In the genomic region with DNA sequence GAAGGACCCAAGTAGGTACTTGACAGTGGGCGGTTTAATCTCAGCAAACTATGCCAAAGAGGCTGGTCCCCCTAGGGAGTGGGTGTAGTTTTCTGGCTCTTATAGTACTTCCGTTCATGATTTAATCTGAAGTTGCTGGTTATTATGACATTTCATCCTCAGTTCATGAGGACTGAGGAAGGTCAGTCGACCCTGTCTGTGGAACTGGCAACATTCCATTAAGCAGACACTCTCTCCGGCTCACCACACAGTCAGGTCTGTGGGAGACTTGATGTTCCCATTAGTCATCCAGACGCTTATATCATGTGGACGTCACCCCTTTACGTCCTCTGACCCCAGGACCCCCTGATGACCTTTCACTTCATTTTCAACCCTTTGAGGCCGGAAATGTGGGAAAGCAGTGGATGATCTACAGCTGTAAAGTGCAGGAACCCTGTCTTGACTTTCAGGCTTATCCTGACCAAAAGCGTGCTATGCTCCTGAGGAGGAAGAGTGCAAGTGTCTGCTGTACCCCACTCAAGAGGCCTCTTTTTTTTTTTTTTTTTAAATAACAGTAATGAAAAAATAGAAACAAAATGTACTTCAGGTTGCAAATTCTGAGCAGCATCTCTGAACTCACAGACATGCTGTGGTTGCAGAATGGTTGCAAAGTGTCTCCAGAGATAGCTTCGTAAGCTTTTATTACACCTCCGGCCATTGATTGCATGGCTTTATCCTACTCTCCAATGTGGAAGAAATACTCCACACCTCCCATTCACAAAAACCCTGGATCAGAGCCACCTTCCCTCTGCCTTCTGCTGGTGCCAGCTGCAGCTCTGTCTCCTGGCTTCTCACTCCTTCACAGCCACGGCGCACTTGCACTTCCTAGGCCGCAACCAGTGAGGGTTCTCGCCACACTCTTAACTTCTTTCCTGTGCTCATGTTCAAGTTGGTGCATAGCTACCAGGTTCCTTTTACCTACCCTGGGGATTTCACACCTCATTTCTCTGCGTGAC, we compare ENCODE assay signal across 10 mouse cellular contexts.
DNase-seq lines count a peak whose midpoint lies in the region; ATAC-seq and TF ChIP-seq lines count a peak whose summit lies in the region.
"Had no signal": no experiment of that assay in that cellular context is flagged by ENCODE, and none has a peak within 500 bp of the region (broad histone marks: within the 10 kb centered on the region; RNA-seq: fewer than 3 reads in every experiment).

No protein-coding gene starts in this region.

- H3K36me3 ChIP-seq in limb, embryonic 12.5 days, result peaks cover 6% of the 10 kb centered on the region; the same call in 1 of the 2 replicates
- peaks cover 17% of the 10 kb centered on the region for H3K36me3 ChIP-seq in limb, embryonic 10.5 days
- no peaks in the 10 kb centered on the region for H3K36me3 ChIP-seq in forebrain, embryonic 13.5 days (ENCODE audit: poor library complexity, severe bottlenecking)
- H3K36me3 ChIP-seq in kidney, adult 2 months (ENCODE audit: control insufficient read depth, insufficient read depth, low read length), result no peaks in the 10 kb centered on the region
- H3K36me3 ChIP-seq: liver, embryonic 13.5 days had no signal

- no peak overlapping the region for H3K27ac ChIP-seq in limb, embryonic 12.5 days
- no peak overlapping the region for H3K27ac ChIP-seq in limb, embryonic 10.5 days
- H3K27ac ChIP-seq in forebrain, embryonic 13.5 days, result peak overlapping the region; percentile 35; the same call in 1 of the 2 replicates
- H3K27ac ChIP-seq in kidney, adult 2 months (ENCODE audit: insufficient read depth, low read depth, low read length), result no peak overlapping the region
- H3K27ac ChIP-seq: liver, embryonic 13.5 days had no signal

- H3K4me1 ChIP-seq in limb, embryonic 12.5 days (replicated peaks), result peaks cover 26% of the 10 kb centered on the region
- H3K4me1 ChIP-seq in limb, embryonic 10.5 days, result peaks cover 26% of the 10 kb centered on the region
- H3K4me1 ChIP-seq in forebrain, embryonic 13.5 days, result peaks cover 12% of the 10 kb centered on the region
- H3K4me1 ChIP-seq in kidney, adult 2 months (ENCODE audit: control insufficient read depth, insufficient read depth, low read length), result no peaks in the 10 kb centered on the region

- TF ChIP-seq CTCF in kidney, adult 2 months (conservative IDR thresholded peaks at IDR 0.05; ENCODE audit: insufficient read depth, insufficient read length, low read depth, low read length), result no peak

- intact Hi-C loops in left cerebral cortex, postnatal 4 days (cut with DNase I), result no loop called here

- peak; percentile 4; the same call in 1 of the 2 replicates for ATAC-seq in limb, embryonic 12.5 days (ENCODE audit: insufficient number of reproducible peaks, insufficient read depth, low FRiP score, low TSS enrichment, low read depth)
- peak; percentile 71 for ATAC-seq in forebrain, embryonic 13.5 days

- no peak for DNase-seq in limb, embryonic 10.5 days (ENCODE audit: low spot score)
- peak; percentile 65 for DNase-seq in kidney, adult 2 months
- peak; percentile 64 for DNase-seq in left cerebral cortex, postnatal 4 days
- DNase-seq in thymus, adult 18-20 months, result no peak
- no peak for DNase-seq in urinary bladder, postnatal 4 days (ENCODE audit: low spot score in 2 of 2)
- DNase-seq in retina, postnatal 1 day, result no peak
- DNase-seq: liver, embryonic 13.5 days had no signal

- no peak overlapping the region for H3K9ac ChIP-seq in limb, embryonic 12.5 days (replicated peaks)
- no peak overlapping the region for H3K9ac ChIP-seq in forebrain, embryonic 13.5 days
- H3K9ac ChIP-seq: liver, embryonic 13.5 days had no signal

- no peaks in the 10 kb centered on the region for H3K27me3 ChIP-seq in limb, embryonic 12.5 days
- no peaks in the 10 kb centered on the region for H3K27me3 ChIP-seq in limb, embryonic 10.5 days (ENCODE audit: low read depth, poor library complexity, severe bottlenecking)
- no peaks in the 10 kb centered on the region for H3K27me3 ChIP-seq in forebrain, embryonic 13.5 days
- H3K27me3 ChIP-seq in kidney, adult 2 months (replicated peaks; ENCODE audit: control insufficient read depth, insufficient read depth, low read length), result no peaks in the 10 kb centered on the region
- H3K27me3 ChIP-seq: liver, embryonic 13.5 days had no signal

- no peak overlapping the region for H3K4me2 ChIP-seq in limb, embryonic 12.5 days
- no peak overlapping the region for H3K4me2 ChIP-seq in forebrain, embryonic 13.5 days
- H3K4me2 ChIP-seq: liver, embryonic 13.5 days had no signal

- no peak overlapping the region for H3K4me3 ChIP-seq in limb, embryonic 12.5 days (replicated peaks)
- H3K4me3 ChIP-seq in limb, embryonic 10.5 days, result no peak overlapping the region
- no peak overlapping the region for H3K4me3 ChIP-seq in forebrain, embryonic 13.5 days
- no peak overlapping the region for H3K4me3 ChIP-seq in kidney, adult 2 months (ENCODE audit: insufficient read depth, low read depth, low read length)
- H3K4me3 ChIP-seq: erythroblast, embryonic 14.5 days; liver, embryonic 13.5 days had no signal

- WGBS in limb, embryonic 12.5 days, result 56% methylated on average over 16 of the region's 16 CpGs
- 52% methylated on average over 16 of the region's 16 CpGs for WGBS in limb, embryonic 10.5 days
- 71% methylated on average over 16 of the region's 16 CpGs for WGBS in forebrain, embryonic 13.5 days
- 61% methylated on average over 16 of the region's 16 CpGs for WGBS in kidney, adult 2 months

- no peaks in the 10 kb centered on the region for H3K9me3 ChIP-seq in limb, embryonic 12.5 days
- no peaks in the 10 kb centered on the region for H3K9me3 ChIP-seq in limb, embryonic 10.5 days (replicated peaks)
- no peaks in the 10 kb centered on the region for H3K9me3 ChIP-seq in forebrain, embryonic 13.5 days (replicated peaks)
- H3K9me3 ChIP-seq: liver, embryonic 13.5 days had no signal

- no peak for TF ChIP-seq POLR2A in kidney, adult 2 months (IDR thresholded peaks at IDR 0.05; ENCODE audit: low read depth, low read length)

Comparison
In these comparisons a context has a peak if more than half of its experiments do, and no peak if none do; other contexts are left out.
1. DNase-seq: peak in kidney, adult 2 months (single experiment) and left cerebral cortex, postnatal 4 days (single experiment); none in limb, embryonic 10.5 days (single experiment), thymus, adult 18-20 months (0 of 2), urinary bladder, postnatal 4 days (0 of 2) and retina, postnatal 1 day (single experiment).